Mouse (Mus musculus) ES-E14 (cell line): Measurements from ENCODE around the gene Tpm3.

Source experiments
- CHD2 ChIP-seq: IDR thresholded peaks from 2 replicates; pipeline ENCODE4 v1.6.1; 2014; ENCODE audit warnings: mild to moderate bottlenecking, low read depth, low read length, inconsistent platforms
- HCFC1 ChIP-seq: IDR thresholded peaks from 2 replicates; pipeline ENCODE4 v1.6.1; 2012; ENCODE audit warnings: low read length, inconsistent platforms, borderline replicate concordance; ENCODE audit not compliant: insufficient read depth
- MAFK ChIP-seq: IDR thresholded peaks from 2 replicates; pipeline ENCODE4 v1.6.1; 2014; ENCODE audit warnings: mild to moderate bottlenecking, low read depth, low read length, inconsistent platforms; ENCODE audit not compliant: insufficient read depth
- ZC3H11A ChIP-seq: IDR thresholded peaks from 2 replicates; pipeline ENCODE4 v1.6.1; 2012; ENCODE audit warnings: low read depth, mild to moderate bottlenecking, inconsistent platforms, low read length, borderline replicate concordance
- ZNF384 ChIP-seq: IDR thresholded peaks from 2 replicates; pipeline ENCODE4 v1.6.1; 2012; ENCODE audit warnings: low read depth, low read length, inconsistent platforms

GRCm38 (mm10) chr3:90065553-90065952, 6.9 kb upstream of the Tpm3 start:
- TF ChIP-seq CHD2 (no peak), MAFK (no peak), ZNF384 (no peak), ZC3H11A (no peak), HCFC1 (no peak)
